Mouse (Mus musculus) gastrocnemius, adult 18-20 months (tissue): Measurements from ENCODE around the gene Nol9. TPM values are rescaled to one million over a fixed set of nuclear protein-coding genes. Genes with fewer than 3 reads are reported as not detected.

Experiments used
- DNase-seq: peaks from one replicate; pipeline ENCODE4 v3.0.0; 2021; ENCODE audit warnings: low spot score
- total RNA-seq, 2 experiments: library from RNA; stranded (reverse); gene quantifications; 2 replicates each; pipeline ENCODE4 v1.2.3; 2021

The Nol9 gene
- total RNA-seq, 2 experiments from 2014 or later = 8.7 to 9.5 TPM

- no peak for DNase-seq
These were observed 4.0 kb downstream of the Nol9 start for GRCm38 (mm10) chr4:152043171-152043570.

- DNase-seq = no peak
These were observed 5.5 kb downstream of the Nol9 start for GRCm38 (mm10) chr4:152044609-152045008.

GRCm38 (mm10) chr4:152062390-152063110 is 23.4 kb downstream of the Nol9 start:
- DNase-seq = peak; percentile 84

- DNase-seq = no peak
These were observed 28.2 kb downstream of the Nol9 start for GRCm38 (mm10) chr4:152067280-152067679.

- peak; percentile 59 for DNase-seq
These were observed 29.1 kb downstream of the Nol9 start for GRCm38 (mm10) chr4:152068166-152068724.

- DNase-seq = no peak
These were observed 30.1 kb downstream of the Nol9 start for GRCm38 (mm10) chr4:152069245-152069644.

- no peak for DNase-seq
These were observed 31.6 kb downstream of the Nol9 start for GRCm38 (mm10) chr4:152070494-152071396.

GRCm38 (mm10) chr4:152072121-152072601 is 33.0 kb downstream of the Nol9 start, which contains the start of gene Plekhg5:
Gene Plekhg5, plus strand, starts transcription at chr4:152072498.
- peak; percentile 56 for DNase-seq

- no peak for DNase-seq
These were observed 33.5 kb downstream of the Nol9 start for GRCm38 (mm10) chr4:152072655-152073054.

- DNase-seq = no peak
These were observed 34.6 kb downstream of the Nol9 start for GRCm38 (mm10) chr4:152073715-152074114.

- DNase-seq = no peak
These were observed 35.4 kb downstream of the Nol9 start for GRCm38 (mm10) chr4:152074548-152074947.

GRCm38 (mm10) chr4:152077191-152077590 is 38.1 kb downstream of the Nol9 start:
- no peak for DNase-seq

GRCm38 (mm10) chr4:152078105-152078530 is 39.0 kb downstream of the Nol9 start:
- peak; percentile 30 for DNase-seq

- no peak for DNase-seq
These were observed 40.1 kb downstream of the Nol9 start for GRCm38 (mm10) chr4:152079261-152079660.

GRCm38 (mm10) chr4:152079931-152080330 is 40.8 kb downstream of the Nol9 start:
- DNase-seq = no peak

- DNase-seq = peak; percentile 45
These were observed 44.6 kb downstream of the Nol9 start for GRCm38 (mm10) chr4:152083611-152084220.

GRCm38 (mm10) chr4:152084616-152085015 is 45.5 kb downstream of the Nol9 start:
- no peak for DNase-seq

GRCm38 (mm10) chr4:152086505-152087210 is 47.5 kb downstream of the Nol9 start:
- DNase-seq = peak; percentile 32

- DNase-seq = no peak
These were observed 48.3 kb downstream of the Nol9 start for GRCm38 (mm10) chr4:152087211-152088081.

GRCm38 (mm10) chr4:152088133-152088532 is 49.0 kb downstream of the Nol9 start:
- no peak for DNase-seq
